Mouse (Mus musculus) erythroblast, embryonic 14.5 days (primary cell): ENCODE data around the gene Ppp1r16b.

Experiments
- GATA1 ChIP-seq: IDR thresholded peaks from 2 replicates; pipeline ENCODE4 v1.6.1; 2012; ENCODE audit warnings: low read length, inconsistent platforms, mixed read lengths
- TAL1 ChIP-seq: IDR thresholded peaks from 3 replicates; pipeline ENCODE4 v1.6.1; 2012; ENCODE audit warnings: low read length, inconsistent platforms, mixed read lengths

- TF ChIP-seq GATA1 (no peak), TAL1 (no peak)
These were observed 4.3 kb downstream of the Ppp1r16b start for GRCm38 (mm10) chr2:158669199-158670195.
